ENCODE assay signal across 13 mouse cellular contexts in the genomic region with DNA sequence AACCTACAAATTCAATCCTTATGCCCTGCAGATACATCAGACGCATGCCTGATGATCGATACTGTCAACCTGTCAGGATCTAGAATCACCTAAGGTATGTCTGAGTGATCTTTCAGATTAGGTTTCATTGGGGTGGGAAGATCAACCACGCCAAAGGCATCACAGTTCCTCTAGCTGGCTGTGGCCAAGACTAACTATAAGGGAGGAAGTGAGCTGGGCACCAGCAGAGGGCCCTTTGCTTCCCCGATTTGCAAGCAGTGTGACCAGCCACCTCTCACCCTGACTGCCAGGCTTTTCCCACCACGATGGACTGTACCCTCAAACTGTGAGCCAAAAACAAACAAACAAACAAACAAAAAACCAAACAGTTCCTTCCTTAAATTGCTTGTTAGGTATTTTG. TPM values are rescaled to one million over a fixed set of nuclear protein-coding genes. Genes with fewer than 3 reads are reported as not detected.
DNase-seq lines count a peak whose midpoint lies in the region; ATAC-seq and TF ChIP-seq lines count a peak whose summit lies in the region.
"Had no signal": no experiment of that assay in that cellular context is flagged by ENCODE, and none has a peak within 500 bp of the region (broad histone marks: within the 10 kb centered on the region; RNA-seq: fewer than 3 reads in every experiment).

No protein-coding gene starts in this region.

- H3K27ac ChIP-seq in stomach, postnatal 0 days (replicated peaks): no peak overlapping the region
- H3K27ac ChIP-seq: forebrain, embryonic 12.5 days; hindbrain, embryonic 14.5 days had no signal

- H3K4me1 ChIP-seq in stomach, postnatal 0 days (replicated peaks; ENCODE audit: control insufficient read depth, insufficient read depth): peaks cover 5% of the 10 kb centered on the region

- DNase-seq in cerebellum, adult 11-12 months: peak; percentile 1
- DNase-seq in cerebellum, adult 11 months: no peak
- peak; percentile 3 for DNase-seq in kidney, adult 18-20 months
- no peak for DNase-seq in kidney, postnatal 25 days
- peak; percentile 17 to 60 for DNase-seq in spleen, postnatal 4 days (ENCODE audit: low spot score in 2 of 2)
- DNase-seq in spleen, postnatal 14 days (ENCODE audit: low spot score in 2 of 2): no peak
- no peak for DNase-seq in stomach, postnatal 0 days (ENCODE audit: low spot score)
- DNase-seq in embryo, embryonic 9.5 days (ENCODE audit: extremely low spot score): no peak
- DNase-seq: adrenal gland, postnatal 14 days; B cell, adult 2 months; left cerebral cortex, postnatal 4 days had no signal

- no peak for ATAC-seq in stomach, postnatal 0 days (ENCODE audit: low FRiP score, low TSS enrichment)

- no peaks in the 10 kb centered on the region for H3K27me3 ChIP-seq in stomach, postnatal 0 days (ENCODE audit: control insufficient read depth, insufficient read depth, low read length)
- H3K27me3 ChIP-seq: forebrain, embryonic 12.5 days had no signal

- H3K4me2 ChIP-seq in stomach, postnatal 0 days (replicated peaks; ENCODE audit: low read depth): no peak overlapping the region
- H3K4me2 ChIP-seq: forebrain, embryonic 12.5 days; hindbrain, embryonic 14.5 days had no signal

- 84% methylated on average over 5 of the region's 5 CpGs for WGBS in stomach, postnatal 0 days

- no peaks in the 10 kb centered on the region for H3K9me3 ChIP-seq in stomach, postnatal 0 days (ENCODE audit: control insufficient read depth, low read length)
- H3K9me3 ChIP-seq: forebrain, embryonic 12.5 days had no signal

- no peak for TF ChIP-seq EP300 in stomach, postnatal 0 days (optimal IDR thresholded peaks at IDR 0.05)

- TF ChIP-seq CTCF in stomach, postnatal 0 days (IDR thresholded peaks at IDR 0.05; ENCODE audit: low read depth): peak; percentile 5; the same call in 1 of the 2 replicates

- no peak overlapping the region for H3K4me3 ChIP-seq in stomach, postnatal 0 days (ENCODE audit: low read depth, low read length)
- H3K4me3 ChIP-seq: forebrain, embryonic 12.5 days had no signal

- no peaks in the 10 kb centered on the region for H3K36me3 ChIP-seq in stomach, postnatal 0 days (ENCODE audit: control insufficient read depth, insufficient read depth, low read length)
- H3K36me3 ChIP-seq: forebrain, embryonic 12.5 days had no signal

- no peak overlapping the region for H3K9ac ChIP-seq in stomach, postnatal 0 days (ENCODE audit: low read length)
- H3K9ac ChIP-seq: forebrain, embryonic 12.5 days; hindbrain, embryonic 14.5 days had no signal

RNA-seq across cellular contexts. Expression of gene St3gal4, which starts 59.2 kb away (rescaled TPM):
- 14.6 and 14.7 TPM in 2 replicates for polyA plus RNA-seq in stomach, postnatal 0 days (2015; fragmentation: Nextera tagmentation; extraction: Ambion mirVana)

Comparison
In these comparisons a context has a peak if more than half of its experiments do, and no peak if none do; other contexts are left out.
1. DNase-seq: peak in cerebellum, adult 11-12 months (single experiment), kidney, adult 18-20 months (single experiment) and spleen, postnatal 4 days (2 of 2); none in cerebellum, adult 11 months (single experiment), kidney, postnatal 25 days (0 of 2), spleen, postnatal 14 days (0 of 2), stomach, postnatal 0 days (single experiment) and embryo, embryonic 9.5 days (single experiment).